Mouse (Mus musculus): Measurements from ENCODE around the gene Ralgapb. TPM values are rescaled to one million over a fixed set of nuclear protein-coding genes. Genes with fewer than 3 reads are reported as not detected.

Ralgapb gene
- polyA plus RNA-seq, 1 experiment from 2014 or later: 25.9 TPM

- no peak overlapping the region for H3K4me3 ChIP-seq (ENCODE audit: low read length)
- no peaks in the 10 kb centered on the region for H3K36me3 ChIP-seq (ENCODE audit: control insufficient read depth, insufficient read depth, low read length)
- WGBS: 70% methylated on average over 11 of the region's 11 CpGs
- ATAC-seq (ENCODE audit: low FRiP score, low TSS enrichment): no peak
- H3K4me2 ChIP-seq (replicated peaks; ENCODE audit: low read depth, low read length): no peak overlapping the region
- no peak overlapping the region for H3K9ac ChIP-seq (ENCODE audit: low read depth, low read length)
- 0 out of 2 replicates have a peak, but pooled peaks cover 5% of the 10 kb centered on the region for H3K4me1 ChIP-seq (ENCODE audit: control insufficient read depth, insufficient read depth, low read length)
- no peaks in the 10 kb centered on the region for H3K27me3 ChIP-seq (ENCODE audit: control insufficient read depth, insufficient read depth, low read length)
- no peak overlapping the region for H3K27ac ChIP-seq (ENCODE audit: low read depth, low read length)
- no peaks in the 10 kb centered on the region for H3K9me3 ChIP-seq (ENCODE audit: control insufficient read depth, low read length)
These were observed 109.4 kb downstream of the Ralgapb start for GRCm38 (mm10) chr2:158519071-158519470.

DNA sequence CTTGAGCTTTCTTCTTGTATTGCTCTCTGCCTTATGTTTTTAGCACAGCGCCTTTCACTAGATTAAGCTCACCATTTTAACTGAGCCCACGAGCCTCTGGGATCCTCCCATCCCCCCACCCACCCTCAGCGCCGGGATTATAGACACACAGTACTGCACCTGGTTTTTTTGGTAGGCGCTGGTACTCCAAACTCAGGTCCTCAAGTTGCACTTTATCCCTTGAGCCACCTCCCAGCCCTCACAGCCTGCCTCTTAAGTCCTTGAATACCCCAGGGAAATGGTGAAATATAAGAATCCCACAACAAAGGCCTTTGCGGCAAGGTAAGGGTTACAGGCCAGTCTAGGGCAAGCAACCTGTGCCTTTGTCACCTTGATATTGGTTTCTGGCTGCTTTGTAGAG lies 110.2 kb downstream of the Ralgapb start:
- Histone ChIP-seq H3K36me3 (ENCODE audit: control insufficient read depth, insufficient read depth, low read length) (no peaks in the 10 kb centered on the region), H3K4me1 (ENCODE audit: control insufficient read depth, insufficient read depth, low read length) (0 out of 2 replicates have a peak, but pooled peaks cover 5% of the 10 kb centered on the region), H3K27me3 (ENCODE audit: control insufficient read depth, insufficient read depth, low read length) (no peaks in the 10 kb centered on the region), H3K4me3 (ENCODE audit: low read length) (no peak overlapping the region), H3K9me3 (ENCODE audit: control insufficient read depth, low read length) (no peaks in the 10 kb centered on the region), H3K27ac (ENCODE audit: low read depth, low read length) (no peak overlapping the region), H3K9ac (ENCODE audit: low read depth, low read length) (no peak overlapping the region), H3K4me2 (replicated peaks; ENCODE audit: low read depth, low read length) (no peak overlapping the region)
- 85% methylated on average over 6 of the region's 6 CpGs for WGBS
- ATAC-seq (ENCODE audit: low FRiP score, low TSS enrichment): no peak

- ATAC-seq (ENCODE audit: low FRiP score, low TSS enrichment): no peak
- no peaks in the 10 kb centered on the region for H3K27me3 ChIP-seq (ENCODE audit: control insufficient read depth, insufficient read depth, low read length)
- H3K27ac ChIP-seq (ENCODE audit: low read depth, low read length): no peak overlapping the region
- H3K9me3 ChIP-seq (ENCODE audit: control insufficient read depth, low read length): no peaks in the 10 kb centered on the region
- H3K4me1 ChIP-seq (ENCODE audit: control insufficient read depth, insufficient read depth, low read length): no peaks in the 10 kb centered on the region
- 71% methylated on average over 8 of the region's 8 CpGs for WGBS
- no peaks in the 10 kb centered on the region for H3K36me3 ChIP-seq (ENCODE audit: control insufficient read depth, insufficient read depth, low read length)
- H3K4me3 ChIP-seq (ENCODE audit: low read length): no peak overlapping the region
- H3K9ac ChIP-seq (ENCODE audit: low read depth, low read length): no peak overlapping the region
- H3K4me2 ChIP-seq (replicated peaks; ENCODE audit: low read depth, low read length): no peak overlapping the region
These were observed 113.4 kb downstream of the Ralgapb start for GRCm38 (mm10) chr2:158523060-158523459.

DNA sequence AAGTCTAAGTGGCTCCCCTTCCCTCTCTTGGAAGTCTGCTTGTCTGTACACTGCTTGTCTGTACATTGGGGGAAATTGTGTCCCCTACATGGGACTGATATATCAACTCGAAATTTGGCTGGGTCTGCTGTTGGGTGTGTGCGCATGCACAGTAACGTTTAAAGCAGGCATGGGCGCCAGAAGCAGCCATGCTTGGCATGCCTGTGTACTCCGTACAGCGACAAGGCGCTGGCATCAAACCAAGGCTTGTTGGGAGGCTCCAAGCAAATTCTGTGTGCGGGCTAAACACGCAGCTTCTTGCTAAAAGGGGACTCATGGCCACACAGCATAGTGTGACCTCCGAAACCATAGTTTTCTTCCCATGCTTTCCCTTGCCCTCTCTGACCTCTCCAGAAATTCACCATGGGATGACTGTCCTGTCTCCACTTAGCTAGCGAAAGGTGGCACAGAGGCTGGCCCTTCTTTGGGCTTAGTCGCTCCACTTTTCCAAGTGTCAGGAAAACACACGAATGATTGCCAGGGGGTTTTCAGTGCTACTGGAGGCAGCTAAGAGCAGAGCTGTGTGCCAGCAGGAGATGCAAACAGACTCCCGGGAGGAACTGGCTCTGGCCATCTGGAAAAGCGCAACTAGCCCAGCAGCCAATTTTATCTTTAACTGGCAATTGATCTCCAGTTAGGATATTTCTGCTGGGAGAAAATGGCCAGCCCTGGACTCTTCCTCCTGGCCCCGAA lies 114.6 kb downstream of the Ralgapb start:
- Histone ChIP-seq H3K4me3 (ENCODE audit: low read length) (no peak overlapping the region), H3K27ac (ENCODE audit: low read depth, low read length) (no peak overlapping the region), H3K9me3 (ENCODE audit: control insufficient read depth, low read length) (no peaks in the 10 kb centered on the region), H3K4me2 (replicated peaks; ENCODE audit: low read depth, low read length) (no peak overlapping the region), H3K4me1 (ENCODE audit: control insufficient read depth, insufficient read depth, low read length) (no peaks in the 10 kb centered on the region), H3K27me3 (ENCODE audit: control insufficient read depth, insufficient read depth, low read length) (no peaks in the 10 kb centered on the region), H3K36me3 (ENCODE audit: control insufficient read depth, insufficient read depth, low read length) (no peaks in the 10 kb centered on the region), H3K9ac (ENCODE audit: low read depth, low read length) (no peak overlapping the region)
- WGBS: 73% methylated on average over 16 of the region's 16 CpGs
- no peak for ATAC-seq (ENCODE audit: low FRiP score, low TSS enrichment)

GRCm38 (mm10) chr2:158534090-158534489 lies 124.4 kb downstream of the Ralgapb start:
- no peak overlapping the region for H3K4me2 ChIP-seq (replicated peaks; ENCODE audit: low read depth, low read length)
- no peaks in the 10 kb centered on the region for H3K27me3 ChIP-seq (ENCODE audit: control insufficient read depth, insufficient read depth, low read length)
- no peak; the same call in 1 of the 2 replicates for ATAC-seq (ENCODE audit: low FRiP score, low TSS enrichment)
- no peak overlapping the region for H3K4me3 ChIP-seq (ENCODE audit: low read length)
- H3K9ac ChIP-seq (ENCODE audit: low read depth, low read length): no peak overlapping the region
- 7% methylated on average over 4 of the region's 4 CpGs for WGBS
- H3K4me1 ChIP-seq (ENCODE audit: control insufficient read depth, insufficient read depth, low read length): no peaks in the 10 kb centered on the region
- H3K36me3 ChIP-seq (ENCODE audit: control insufficient read depth, insufficient read depth, low read length): no peaks in the 10 kb centered on the region
- H3K27ac ChIP-seq (ENCODE audit: low read depth, low read length): no peak overlapping the region
- H3K9me3 ChIP-seq (ENCODE audit: control insufficient read depth, low read length): no peaks in the 10 kb centered on the region

DNA sequence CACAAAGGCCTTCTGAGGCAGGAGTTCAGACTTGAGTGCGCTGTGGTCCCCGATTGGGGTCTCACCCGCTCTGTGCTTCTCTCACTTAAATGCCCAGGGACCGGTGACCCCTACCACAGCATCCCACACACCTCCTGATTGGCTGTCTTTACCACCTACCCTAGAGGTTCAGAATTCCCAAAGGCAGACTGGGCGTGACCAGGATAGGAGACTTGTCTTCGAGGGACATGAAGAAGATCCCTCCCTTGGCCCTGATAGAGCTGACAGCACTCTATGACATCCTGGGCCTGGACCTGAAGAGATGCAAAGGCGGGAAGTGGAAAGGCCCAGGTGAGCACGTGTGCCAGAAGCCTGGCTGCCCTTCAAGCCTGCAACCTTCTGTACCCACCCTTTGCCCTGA lies 124.9 kb downstream of the Ralgapb start:
- Histone ChIP-seq H3K27ac (ENCODE audit: low read depth, low read length) (no peak overlapping the region), H3K4me3 (ENCODE audit: low read length) (no peak overlapping the region), H3K4me1 (ENCODE audit: control insufficient read depth, insufficient read depth, low read length) (no peaks in the 10 kb centered on the region), H3K27me3 (ENCODE audit: control insufficient read depth, insufficient read depth, low read length) (no peaks in the 10 kb centered on the region), H3K4me2 (replicated peaks; ENCODE audit: low read depth, low read length) (no peak overlapping the region), H3K9ac (ENCODE audit: low read depth, low read length) (no peak overlapping the region), H3K36me3 (ENCODE audit: control insufficient read depth, insufficient read depth, low read length) (no peaks in the 10 kb centered on the region), H3K9me3 (ENCODE audit: control insufficient read depth, low read length) (no peaks in the 10 kb centered on the region)
- no peak for ATAC-seq (ENCODE audit: low FRiP score, low TSS enrichment)
- 76% methylated on average over 8 of the region's 8 CpGs for WGBS

DNA sequence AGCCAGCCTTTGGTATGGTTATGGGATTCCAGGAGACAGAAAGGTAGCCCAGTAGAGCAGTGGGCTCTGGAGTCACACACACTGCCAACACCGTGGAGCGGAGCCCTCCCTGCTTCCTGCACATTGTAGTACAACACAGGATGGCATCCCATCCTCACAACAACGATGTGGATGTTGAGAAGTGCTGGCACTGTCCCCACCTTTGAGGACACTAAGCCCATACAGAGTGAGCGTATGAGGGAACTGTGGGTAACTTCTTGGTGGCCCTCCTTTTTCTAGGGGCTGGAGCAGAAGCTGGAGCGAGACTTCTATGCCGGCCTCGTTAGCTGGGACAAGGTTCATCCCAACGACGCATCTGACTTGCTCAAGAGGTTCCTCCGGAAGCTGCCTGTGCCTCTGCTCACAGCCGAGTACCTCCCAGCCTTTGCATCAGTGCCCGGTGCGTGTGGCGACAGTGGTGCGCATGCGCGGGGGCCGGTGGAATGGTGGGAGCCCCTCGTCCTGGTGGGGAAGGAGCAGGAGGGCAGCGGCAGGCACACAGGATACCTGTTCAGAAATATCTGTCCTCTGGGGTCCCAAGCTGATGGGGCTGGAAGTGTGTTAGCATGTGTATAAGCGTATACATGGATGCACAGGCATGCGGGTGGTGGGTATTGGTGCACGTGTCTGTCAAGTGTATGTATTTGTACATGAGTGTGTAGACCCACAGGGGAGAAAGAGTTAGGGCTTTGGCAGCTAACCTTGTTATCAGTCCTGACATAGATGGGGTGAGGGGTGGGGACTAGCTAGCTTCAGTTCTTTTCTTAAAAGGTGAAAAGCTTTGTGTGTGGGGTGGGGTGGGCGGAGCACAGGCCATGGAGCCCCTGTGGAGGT lies 130.0 kb downstream of the Ralgapb start:
- H3K9ac ChIP-seq (ENCODE audit: low read depth, low read length): no peak overlapping the region
- 59% methylated on average over 24 of the region's 24 CpGs for WGBS
- no peaks in the 10 kb centered on the region for H3K4me1 ChIP-seq (ENCODE audit: control insufficient read depth, insufficient read depth, low read length)
- no peaks in the 10 kb centered on the region for H3K9me3 ChIP-seq (ENCODE audit: control insufficient read depth, low read length)
- H3K36me3 ChIP-seq (ENCODE audit: control insufficient read depth, insufficient read depth, low read length): no peaks in the 10 kb centered on the region
- ATAC-seq (ENCODE audit: low FRiP score, low TSS enrichment): no peak
- no peak overlapping the region for H3K27ac ChIP-seq (ENCODE audit: low read depth, low read length)
- no peak overlapping the region for H3K4me3 ChIP-seq (ENCODE audit: low read length)
- H3K27me3 ChIP-seq (ENCODE audit: control insufficient read depth, insufficient read depth, low read length): no peaks in the 10 kb centered on the region
- H3K4me2 ChIP-seq (replicated peaks; ENCODE audit: low read depth, low read length): peak overlapping the region; percentile 23

DNA sequence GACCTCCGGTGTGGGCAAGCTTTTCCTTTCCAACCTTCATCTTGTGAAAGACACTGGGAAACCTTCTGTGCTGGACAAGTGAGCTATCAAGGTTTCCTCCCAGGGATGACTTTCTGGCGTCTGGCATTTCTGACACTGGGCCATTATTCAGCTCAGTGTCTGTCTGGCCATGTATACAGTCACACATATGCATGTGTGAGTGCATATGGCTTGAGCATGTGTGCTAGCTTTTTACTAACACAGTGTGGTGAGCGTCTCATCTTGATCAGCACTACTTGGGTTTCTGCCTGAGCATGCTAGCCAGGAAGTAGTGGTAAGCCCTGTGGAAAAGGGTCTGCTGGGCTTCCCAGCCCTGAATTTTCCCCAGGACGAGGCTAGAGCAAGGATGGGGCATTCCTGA lies 131.6 kb downstream of the Ralgapb start:
- WGBS: 56% methylated on average over 4 of the region's 4 CpGs

GRCm38 (mm10) chr2:158545266-158545665 lies 135.6 kb downstream of the Ralgapb start:
- WGBS: 70% methylated on average over 2 of the region's 2 CpGs

More for the DNA sequence above, 131.6 kb downstream of the Ralgapb start:
- H3K27me3 ChIP-seq (ENCODE audit: control insufficient read depth, insufficient read depth, low read length): no peaks in the 10 kb centered on the region
- H3K36me3 ChIP-seq (ENCODE audit: control insufficient read depth, insufficient read depth, low read length): no peaks in the 10 kb centered on the region
- no peak overlapping the region for H3K27ac ChIP-seq (ENCODE audit: low read depth, low read length)
- H3K9me3 ChIP-seq (ENCODE audit: control insufficient read depth, low read length): no peaks in the 10 kb centered on the region
- H3K4me2 ChIP-seq (replicated peaks; ENCODE audit: low read depth, low read length): no peak overlapping the region
- H3K4me3 ChIP-seq (ENCODE audit: low read length): no peak overlapping the region
- H3K9ac ChIP-seq (ENCODE audit: low read depth, low read length): no peak overlapping the region
- H3K4me1 ChIP-seq (ENCODE audit: control insufficient read depth, insufficient read depth, low read length): no peaks in the 10 kb centered on the region
- ATAC-seq (ENCODE audit: low FRiP score, low TSS enrichment): no peak

More at GRCm38 (mm10) chr2:158545266-158545665, 135.6 kb downstream of the Ralgapb start:
- Histone ChIP-seq H3K36me3 (ENCODE audit: control insufficient read depth, insufficient read depth, low read length) (no peaks in the 10 kb centered on the region), H3K27ac (ENCODE audit: low read depth, low read length) (no peak overlapping the region), H3K9ac (ENCODE audit: low read depth, low read length) (no peak overlapping the region), H3K4me2 (replicated peaks; ENCODE audit: low read depth, low read length) (no peak overlapping the region), H3K4me3 (ENCODE audit: low read length) (no peak overlapping the region), H3K4me1 (ENCODE audit: control insufficient read depth, insufficient read depth, low read length) (no peaks in the 10 kb centered on the region), H3K27me3 (ENCODE audit: control insufficient read depth, insufficient read depth, low read length) (0 out of 2 replicates have a peak, but pooled peaks cover under 1% of the 10 kb centered on the region), H3K9me3 (ENCODE audit: control insufficient read depth, low read length) (no peaks in the 10 kb centered on the region)
- ATAC-seq (ENCODE audit: low FRiP score, low TSS enrichment): no peak
